Mouse (Mus musculus): Measurements from ENCODE around the gene Cisd2. TPM values are rescaled to one million over a fixed set of nuclear protein-coding genes. Genes with fewer than 3 reads are reported as not detected.

The Cisd2 gene
- 10 to 100 TPM; 49.0 to 51.0 TPM for total RNA-seq (2023)

DNA sequence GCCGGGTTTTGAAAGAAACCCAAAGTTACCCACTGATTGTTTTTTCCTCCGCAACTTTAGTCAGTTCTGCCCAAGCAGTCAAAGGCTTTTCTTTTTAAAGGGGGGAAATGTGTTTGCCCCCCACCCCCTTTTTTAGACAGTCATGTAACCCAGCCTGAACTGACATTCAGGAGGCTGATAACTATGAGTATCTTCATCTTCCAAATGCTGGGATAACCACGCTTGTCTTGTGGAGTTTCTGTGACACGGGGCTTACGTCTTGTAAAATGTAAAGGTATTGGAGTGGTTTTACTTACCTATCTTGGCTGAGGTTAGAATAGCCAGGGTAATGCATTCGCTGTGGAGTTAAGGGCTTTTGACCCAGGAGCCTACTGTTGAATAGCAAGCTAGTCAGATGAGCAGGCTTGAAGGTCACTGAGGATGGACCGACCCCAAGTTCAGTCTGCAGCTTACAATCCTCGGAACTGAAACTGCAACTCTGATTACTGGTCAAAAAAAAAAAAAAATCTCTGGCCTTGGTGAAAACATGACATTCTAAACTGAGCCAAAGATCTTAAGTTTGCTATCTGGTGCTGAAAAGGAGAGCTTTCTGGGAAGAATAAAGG, at the start of gene Cisd2:
TSS of gene Cisd2 (minus strand) at position 318 of the 605 bp plus-strand sequence.

DNA sequence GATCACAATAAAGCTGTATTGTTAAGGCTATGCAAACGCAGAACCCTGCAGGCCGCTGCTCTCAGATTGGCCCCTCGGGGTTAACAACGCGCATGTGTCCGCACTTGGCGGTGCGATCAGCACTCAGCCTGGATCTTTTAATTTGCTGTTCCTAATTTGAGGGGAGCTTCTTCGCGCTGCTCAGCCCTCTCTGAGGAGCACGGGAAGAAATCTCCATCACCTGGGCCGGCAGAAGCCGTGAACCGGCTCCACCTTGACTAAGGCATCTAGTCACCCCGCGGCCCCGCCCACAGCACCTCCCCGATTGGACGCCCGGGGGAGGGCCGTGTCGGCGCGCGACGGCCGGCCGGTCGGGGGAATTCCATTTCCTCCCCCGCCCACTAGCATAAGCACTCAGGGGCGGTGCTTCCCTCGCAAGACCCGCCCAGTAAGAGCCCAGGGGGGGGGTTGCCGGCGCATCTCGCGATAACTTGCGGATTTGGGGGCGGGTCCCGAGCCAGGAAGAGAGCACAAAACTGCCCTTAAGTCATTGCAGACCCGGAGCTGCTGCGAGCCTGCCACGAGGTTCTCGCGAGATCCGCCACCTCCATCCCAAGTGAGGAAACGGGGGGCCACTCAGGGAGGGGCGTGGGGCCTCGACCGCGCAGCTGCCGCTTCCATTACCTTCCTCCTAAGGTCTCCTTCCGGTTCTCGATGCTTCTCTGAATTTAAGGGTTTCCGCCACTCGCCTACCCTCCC, 14.2 kb upstream of the Cisd2 start, which contains the start of gene Ube2d3:
TSS of gene Ube2d3 (plus strand) at position 392 of the 738 bp plus-strand sequence.

Other genes with a start within 250 kb of the Cisd2 start
- gene Cenpe, start 211.4 kb downstream of the Cisd2 start, total RNA-seq (2023): 1 to 10 TPM; 1.4 to 3.3 TPM
- not detected for gene Bdh2, start 142.7 kb downstream of the Cisd2 start, total RNA-seq (2023)
- gene Slc9b2, start 116.2 kb downstream of the Cisd2 start, total RNA-seq (2023): 1 to 10 TPM; 1.5 to 2.4 TPM
- not detected for gene Slc9b1, start 75.9 kb downstream of the Cisd2 start, total RNA-seq (2023)
- 100 to 1,000 TPM; 534 to 540 TPM for gene Ube2d3, start 14.2 kb upstream of the Cisd2 start, total RNA-seq (2023)
- 10 to 100 TPM; 15.3 to 18.9 TPM for gene Manba, start 61.7 kb upstream of the Cisd2 start, total RNA-seq (2023)